Mouse (Mus musculus) lung, postnatal 36 days (tissue): ENCODE data around the gene Cacng7.
"Not testable (repeated sequence)": the region's sequence is repeated elsewhere in the genome, so short reads cannot be mapped to it uniquely, and the experiment has no call there.

Source experiments
- DNase-seq: peaks from one replicate; pipeline ENCODE4 v3.0.0; 2022; ENCODE audit warnings: mixed read lengths

Gene Cacng7

DNA sequence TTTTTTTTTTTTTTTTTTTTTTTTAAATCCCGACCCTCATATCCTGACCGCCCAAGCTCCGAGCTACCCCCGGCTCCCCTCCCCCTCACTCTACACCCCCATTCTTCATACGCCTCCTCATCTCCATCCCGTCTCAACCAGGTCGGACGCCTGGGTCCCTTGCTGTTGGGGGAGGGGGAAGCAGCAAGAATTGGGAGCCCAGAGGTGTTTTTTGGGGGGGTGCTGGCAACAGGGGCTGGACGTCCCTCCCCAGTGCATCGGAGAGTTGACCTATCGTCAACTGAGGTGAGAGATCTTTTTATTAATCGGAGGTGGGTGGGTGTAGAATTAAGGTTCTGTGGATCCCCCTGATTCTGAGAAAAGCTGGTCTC, 58.3 kb downstream of the Cacng7 start:
- no peak for DNase-seq

DNA sequence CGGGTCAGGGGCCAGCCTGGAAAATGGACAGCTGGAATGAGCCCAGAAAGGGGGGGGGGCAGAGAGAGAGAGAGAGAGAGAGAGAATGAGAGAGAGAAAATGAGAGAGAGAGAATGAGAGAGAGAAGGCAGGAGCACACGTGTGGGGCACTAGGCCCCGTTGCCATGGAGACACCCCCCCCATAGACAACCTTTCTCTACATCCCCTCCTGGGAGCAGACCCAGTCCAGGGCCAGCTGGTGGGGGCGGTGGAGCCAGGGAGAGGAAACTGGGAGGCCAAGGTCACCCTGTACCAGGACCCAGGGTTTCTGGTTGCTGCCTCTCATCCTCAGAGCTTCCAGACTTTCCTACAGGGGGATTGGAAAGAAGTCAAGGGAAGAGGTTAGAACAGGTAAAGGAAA, 59.1 kb downstream of the Cacng7 start:
- DNase-seq = no peak

DNA sequence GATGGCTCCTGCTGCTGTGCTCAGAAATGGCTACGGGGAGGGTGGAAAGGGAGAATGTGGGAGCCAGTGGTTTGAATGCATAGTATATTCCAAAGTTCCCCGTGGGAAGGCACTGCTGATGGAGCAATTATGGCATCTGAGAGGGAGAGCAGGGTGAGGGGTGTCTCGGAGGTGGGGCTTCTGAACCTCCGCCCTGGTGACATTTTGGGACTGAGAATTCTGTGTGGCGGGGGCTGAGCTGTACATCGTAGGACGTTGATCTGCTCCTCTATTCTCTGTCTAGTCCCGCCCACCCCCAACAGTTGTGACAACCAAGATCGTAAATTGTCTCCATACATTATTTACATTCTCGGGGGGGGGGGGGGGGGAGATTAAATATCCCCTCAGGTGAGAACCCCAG, 64.6 kb downstream of the Cacng7 start:
- no peak for DNase-seq

DNA sequence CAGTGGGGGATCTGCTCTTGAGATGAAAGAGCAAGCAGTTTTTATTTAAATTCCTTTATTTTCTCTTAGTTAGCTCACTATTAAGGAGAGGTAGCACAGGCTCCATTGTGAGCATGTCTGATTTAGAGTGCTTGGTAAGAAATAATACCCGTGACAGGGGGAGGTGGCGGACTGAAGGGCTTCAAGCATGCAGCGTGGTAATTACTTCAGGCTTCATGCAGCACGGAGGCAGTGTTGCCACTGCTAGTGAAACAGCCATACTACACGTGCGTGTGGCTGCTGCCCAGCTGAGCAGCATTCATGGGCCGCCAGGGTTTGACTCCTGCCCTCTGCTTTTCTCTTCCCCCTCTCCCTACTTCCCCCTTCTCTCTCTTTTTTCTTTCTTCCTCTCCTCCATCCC, 65.0 kb downstream of the Cacng7 start:
- no peak for DNase-seq

DNA sequence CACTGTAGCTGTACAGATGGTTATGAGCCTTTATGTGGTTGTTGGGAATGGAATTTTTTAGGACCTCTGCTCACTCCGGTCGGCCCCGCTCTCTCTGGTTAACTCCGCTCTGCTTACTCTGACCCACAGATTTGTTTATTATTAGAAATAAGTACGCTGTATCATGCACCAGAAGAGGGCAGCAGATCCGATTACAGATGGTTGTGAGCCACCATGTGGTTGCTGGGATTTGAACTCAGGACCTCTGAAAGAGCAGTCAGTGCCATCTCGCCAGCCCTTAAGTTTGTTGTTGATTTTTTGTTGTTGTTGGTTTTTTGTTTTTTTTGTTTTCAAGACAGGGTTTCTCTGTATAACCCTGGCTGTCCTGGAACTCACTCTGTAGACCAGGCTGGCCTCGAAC, 65.6 kb downstream of the Cacng7 start:
- not testable (repeated sequence) for DNase-seq

DNA sequence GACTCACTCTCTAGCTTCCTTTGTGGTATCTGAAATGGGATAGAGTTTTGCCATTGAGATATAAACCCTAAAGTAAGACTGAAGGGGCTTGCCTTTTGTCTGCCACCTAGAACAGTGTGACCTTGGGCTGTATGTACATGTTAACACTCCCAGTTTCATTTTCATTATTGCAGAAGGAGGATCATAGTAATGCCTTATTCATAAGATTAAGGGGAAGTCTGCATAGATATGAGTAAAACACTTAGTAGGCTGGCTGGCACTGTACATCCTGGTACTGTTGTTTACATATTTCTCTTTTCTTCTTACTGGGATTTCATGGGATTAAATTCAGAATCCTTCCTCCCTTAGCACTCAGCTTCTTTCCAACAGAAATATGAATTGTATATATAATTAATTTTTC, 67.2 kb downstream of the Cacng7 start:
- no peak for DNase-seq

DNA sequence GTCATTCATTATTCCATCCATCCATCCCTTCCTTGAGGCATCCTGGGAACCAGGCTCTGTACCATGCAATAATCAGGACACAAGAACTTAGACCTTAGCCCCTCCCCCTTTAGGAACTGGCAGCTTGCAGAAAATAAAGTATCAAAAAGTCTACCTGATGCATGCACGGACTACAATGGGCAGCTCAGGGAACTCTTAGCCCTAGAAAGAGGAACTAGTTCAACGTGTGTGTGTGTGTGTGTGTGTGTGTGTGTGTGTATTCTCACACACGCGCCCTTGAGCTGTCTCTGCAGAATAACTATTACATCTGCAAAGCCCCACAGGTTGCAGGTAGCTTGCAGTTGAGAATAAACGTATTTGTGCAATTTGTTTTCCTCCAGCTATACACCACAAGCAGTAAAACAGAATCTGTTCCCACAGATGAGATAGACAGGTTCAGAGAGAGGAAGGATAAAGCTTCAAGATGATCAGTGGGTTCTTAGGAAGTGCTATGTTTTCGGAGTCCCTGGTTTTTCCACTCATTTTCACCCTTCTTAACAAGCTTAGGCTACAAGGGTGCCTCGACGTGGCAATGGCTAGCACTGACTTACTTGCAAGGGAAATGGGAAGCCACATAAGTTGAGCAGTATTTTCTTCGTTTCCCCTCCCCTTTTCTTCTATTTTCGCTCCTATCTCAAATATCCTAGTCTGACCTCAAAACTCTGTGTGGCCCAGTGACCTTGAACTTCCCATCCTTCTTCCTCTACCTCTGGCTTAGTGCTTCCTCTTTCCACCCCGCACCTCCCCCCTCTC, 77.2 kb downstream of the Cacng7 start:
- no peak for DNase-seq

DNA sequence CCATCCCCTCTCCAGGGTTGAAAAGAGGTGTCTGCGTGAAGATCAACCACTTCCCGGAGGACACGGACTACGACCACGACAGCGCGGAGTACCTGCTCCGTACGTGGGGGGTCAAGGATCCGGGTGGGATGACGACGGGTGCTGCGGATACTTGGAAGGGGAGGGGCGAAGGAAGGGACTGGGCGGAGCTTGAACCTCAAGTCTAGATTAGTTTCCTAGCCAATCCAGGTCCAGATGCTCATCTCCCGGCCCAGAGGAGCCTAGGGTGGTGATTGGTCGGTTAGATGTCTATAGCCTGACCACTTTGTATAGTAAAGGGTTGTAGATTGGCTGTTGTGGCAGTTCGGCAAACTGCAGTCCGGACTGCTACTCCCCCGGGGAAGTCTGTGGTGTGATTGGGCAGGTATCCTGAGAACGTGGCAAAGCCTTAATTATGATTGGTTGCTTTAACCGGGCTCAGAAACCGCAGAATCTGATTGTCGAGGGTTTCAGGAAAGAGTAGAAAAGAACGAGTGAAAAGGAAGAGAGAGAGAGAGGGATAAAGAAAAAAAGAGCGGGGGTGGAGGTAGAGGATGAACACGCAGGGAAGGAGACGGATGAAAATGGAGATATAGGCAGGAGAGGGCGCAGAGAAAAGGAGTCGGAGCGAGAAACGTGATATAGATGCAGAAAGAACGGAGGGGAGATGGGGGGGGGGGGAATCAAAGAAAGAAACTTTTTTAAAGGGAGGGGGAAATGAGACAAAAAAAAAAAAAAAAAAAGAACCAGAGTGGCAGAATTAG, 78.6 kb downstream of the Cacng7 start:
- peak; percentile 7 for DNase-seq

DNA sequence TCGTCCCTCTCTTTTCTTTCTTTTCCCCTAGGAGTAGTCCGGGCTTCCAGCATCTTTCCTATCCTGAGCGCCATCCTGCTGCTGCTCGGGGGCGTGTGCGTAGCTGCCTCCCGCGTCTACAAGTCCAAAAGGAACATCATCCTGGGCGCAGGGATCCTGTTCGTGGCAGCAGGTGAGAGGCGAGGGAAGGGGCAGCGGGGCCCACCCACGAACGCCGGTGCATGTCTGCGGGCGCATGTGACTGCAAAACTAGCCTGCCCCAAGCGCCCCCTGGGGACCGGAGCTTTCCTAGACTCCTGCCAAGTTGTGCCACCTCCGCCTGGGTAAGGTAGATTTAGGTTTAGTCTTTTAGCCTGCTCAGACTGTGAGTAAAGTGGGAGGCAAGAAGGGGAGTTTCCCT, 79.3 kb downstream of the Cacng7 start:
- DNase-seq = no peak

DNA sequence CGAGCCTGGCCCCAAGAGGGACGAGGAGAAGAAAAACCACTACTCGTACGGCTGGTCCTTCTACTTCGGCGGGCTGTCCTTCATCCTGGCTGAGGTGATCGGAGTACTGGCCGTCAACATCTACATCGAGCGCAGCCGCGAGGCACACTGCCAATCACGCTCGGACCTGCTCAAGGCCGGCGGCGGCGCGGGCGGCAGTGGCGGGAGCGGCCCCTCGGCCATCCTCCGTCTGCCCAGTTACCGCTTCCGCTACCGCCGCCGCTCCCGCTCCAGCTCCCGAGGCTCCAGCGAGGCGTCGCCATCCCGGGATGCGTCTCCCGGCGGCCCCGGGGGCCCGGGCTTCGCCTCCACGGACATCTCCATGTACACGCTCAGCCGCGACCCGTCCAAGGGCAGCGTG, 82.1 kb downstream of the Cacng7 start:
- peak; percentile 10 for DNase-seq

DNA sequence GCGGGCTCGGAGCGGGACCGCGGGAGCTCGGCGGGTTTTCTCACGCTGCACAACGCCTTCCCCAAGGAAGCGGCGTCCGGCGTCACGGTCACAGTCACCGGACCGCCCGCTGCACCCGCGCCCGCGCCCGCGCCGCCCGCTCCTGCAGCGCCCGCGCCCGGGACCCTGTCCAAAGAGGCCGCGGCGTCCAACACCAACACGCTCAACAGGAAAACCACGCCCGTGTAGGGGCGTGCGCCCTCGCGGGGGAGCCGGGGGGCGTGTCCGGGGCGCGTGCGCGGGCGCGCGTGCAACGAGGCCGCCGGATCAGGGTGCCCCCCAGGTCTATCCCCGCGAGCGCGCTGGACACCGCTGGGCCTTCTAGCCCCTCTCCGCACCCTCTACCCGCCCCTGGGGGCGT, 82.6 kb downstream of the Cacng7 start:
- DNase-seq = peak; percentile 10
